In the genomic region with DNA sequence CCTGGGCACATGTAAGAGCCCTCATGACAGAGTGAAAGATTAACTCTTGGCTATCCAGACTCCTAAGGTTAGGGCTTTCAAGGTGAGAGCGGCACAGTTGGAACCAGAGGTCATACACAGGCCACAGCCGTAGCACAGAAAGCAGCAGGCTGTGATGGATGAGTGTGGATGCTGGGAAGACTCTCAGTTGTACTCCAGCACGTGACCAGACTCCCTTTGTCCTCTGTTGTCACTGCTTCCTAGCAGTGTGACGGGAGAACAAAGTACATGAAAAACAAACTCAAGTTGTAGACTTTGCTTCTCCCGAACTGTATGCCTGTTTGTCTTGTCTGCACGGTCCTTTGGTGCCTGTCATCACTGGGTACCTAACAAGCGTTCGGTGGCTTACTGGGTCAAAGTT, we compare ENCODE assay signal across 7 mouse cellular contexts. TPM values are rescaled to one million over a fixed set of nuclear protein-coding genes. Genes with fewer than 3 reads are reported as not detected.
DNase-seq lines count a peak whose midpoint lies in the region; ATAC-seq and TF ChIP-seq lines count a peak whose summit lies in the region.

No protein-coding gene starts in this region.

- peaks cover 8% of the 10 kb centered on the region for H3K4me1 ChIP-seq in kidney, adult 2 months (ENCODE audit: control insufficient read depth, insufficient read depth, low read length)
- peaks cover 12% of the 10 kb centered on the region; the same call in 1 of the 2 replicates for H3K4me1 ChIP-seq in midbrain, embryonic 11.5 days (ENCODE audit: control insufficient read depth, insufficient read depth, low read length)
- H3K4me1 ChIP-seq in thymus, adult 2 months (replicated peaks; ENCODE audit: control insufficient read depth, insufficient read depth, low read length), result no peaks in the 10 kb centered on the region; the same call in 1 of the 2 replicates

- peak overlapping the region; percentile 11 for H3K27ac ChIP-seq in kidney, adult 2 months (ENCODE audit: insufficient read depth, low read depth, low read length)
- H3K27ac ChIP-seq in midbrain, embryonic 11.5 days (ENCODE audit: low read depth, low read length), result no peak overlapping the region
- no peak overlapping the region for H3K27ac ChIP-seq in thymus, adult 2 months (ENCODE audit: control insufficient read depth, insufficient read depth, low read length)

- intact Hi-C loops in left cerebral cortex, postnatal 36 days (cut with DNase I), result loop anchor here (5.0 kb wide), 1 partner anchor 257 kb away; no protein-coding TSS in a partner anchor

- 27% methylated on average over 8 of the region's 8 CpGs for WGBS in kidney, adult 2 months
- WGBS in midbrain, embryonic 11.5 days, result 43% methylated on average over 8 of the region's 8 CpGs
- WGBS in thymus, adult 2 months, result 90% methylated on average over 8 of the region's 8 CpGs

- H3K36me3 ChIP-seq in kidney, adult 2 months (ENCODE audit: control insufficient read depth, insufficient read depth, low read length), result no peaks in the 10 kb centered on the region
- no peaks in the 10 kb centered on the region for H3K36me3 ChIP-seq in midbrain, embryonic 11.5 days (ENCODE audit: control insufficient read depth, insufficient read depth, low read length)
- no peaks in the 10 kb centered on the region for H3K36me3 ChIP-seq in thymus, adult 2 months (ENCODE audit: control insufficient read depth, insufficient read depth, low read length)

- H3K4me2 ChIP-seq in midbrain, embryonic 11.5 days, result no peak overlapping the region

- H3K9ac ChIP-seq in midbrain, embryonic 11.5 days (ENCODE audit: low read length), result no peak overlapping the region

- no peak for TF ChIP-seq POLR2A in kidney, adult 2 months (IDR thresholded peaks at IDR 0.05; ENCODE audit: low read depth, low read length)
- no peak for TF ChIP-seq POLR2A in thymus, adult 2 months (IDR thresholded peaks at IDR 0.05; ENCODE audit: control insufficient read depth, extremely low read depth, insufficient read depth, low read length, poor library complexity)

- peak; percentile 31; the same call in 1 of the 2 replicates for ATAC-seq in midbrain, embryonic 11.5 days (ENCODE audit: low FRiP score)

- H3K4me3 ChIP-seq in kidney, adult 2 months (ENCODE audit: insufficient read depth, low read depth, low read length), result no peak overlapping the region
- no peak overlapping the region for H3K4me3 ChIP-seq in midbrain, embryonic 11.5 days (ENCODE audit: low read depth, low read length)
- H3K4me3 ChIP-seq in thymus, adult 2 months (ENCODE audit: control insufficient read depth, insufficient read depth, low read length), result no peak overlapping the region

- DNase-seq in adrenal gland, postnatal 10 days, result peak; percentile 30
- peak; percentile 74 for DNase-seq in embryo, embryonic 11 days
- DNase-seq in kidney, adult 2 months, result peak; percentile 91
- DNase-seq in midbrain, embryonic 11.5 days (ENCODE audit: low spot score, missing footprints), result peak; percentile 89
- no peak for DNase-seq in thymus, adult 2 months
- no peak for DNase-seq in left cerebral cortex, postnatal 36 days (ENCODE audit: low spot score in 2 of 2)
- DNase-seq in adipocyte (ENCODE audit: low spot score), result no peak

- no peak for TF ChIP-seq CTCF in kidney, adult 2 months (conservative IDR thresholded peaks at IDR 0.05; ENCODE audit: insufficient read depth, insufficient read length, low read depth, low read length)
- TF ChIP-seq CTCF in thymus, adult 2 months (IDR thresholded peaks at IDR 0.05; ENCODE audit: borderline replicate concordance, control insufficient read depth, extremely low read depth, insufficient read depth, low read length, poor library complexity), result no peak

- no peaks in the 10 kb centered on the region for H3K27me3 ChIP-seq in kidney, adult 2 months (replicated peaks; ENCODE audit: control insufficient read depth, insufficient read depth, low read length)
- no peaks in the 10 kb centered on the region for H3K27me3 ChIP-seq in midbrain, embryonic 11.5 days (ENCODE audit: control insufficient read depth, insufficient read depth, low read length)
- no peaks in the 10 kb centered on the region for H3K27me3 ChIP-seq in thymus, adult 2 months (ENCODE audit: control insufficient read depth, insufficient read depth, low read length)

- H3K9me3 ChIP-seq in midbrain, embryonic 11.5 days (ENCODE audit: control insufficient read depth, low read length), result no peaks in the 10 kb centered on the region

RNA-seq across cellular contexts. Expression of a gene that starts 1.8 kb away (rescaled TPM):
- 100 to 1,000 TPM; 180 to 193 TPM for total RNA-seq in adrenal gland, postnatal 10 days (2021)
- 71.2 and 78.0 TPM in 2 replicates for polyA plus RNA-seq in kidney, adult 2 months (2012; rRNA removed)
- polyA plus RNA-seq in midbrain, embryonic 11.5 days (2014; fragmentation: Nextera tagmentation; extraction: Ambion mirVana), result 7.0 and 7.7 TPM in 2 replicates
- polyA plus RNA-seq in thymus, adult 2 months (2012; rRNA removed), result 8.7 and 9.1 TPM in 2 replicates
- 10 to 100 TPM; 29.5 to 30.2 TPM for total RNA-seq in left cerebral cortex, postnatal 36 days (2021)

Comparison
In these comparisons a context has a peak if more than half of its experiments do, and no peak if none do; other contexts are left out.
1. DNase-seq: peak in adrenal gland, postnatal 10 days (single experiment), embryo, embryonic 11 days (single experiment), kidney, adult 2 months (single experiment) and midbrain, embryonic 11.5 days (single experiment); none in thymus, adult 2 months (single experiment), left cerebral cortex, postnatal 36 days (0 of 2) and adipocyte (single experiment).